Mouse (Mus musculus) ES-E14 (cell line): ENCODE results near the gene Msh3. TPM values are rescaled to one million over a fixed set of nuclear protein-coding genes. Genes with fewer than 3 reads are reported as not detected.

Experiments used
- DNase-seq: peaks from one replicate; pipeline ENCODE4 v3.0.0-alpha.2; 2013; ENCODE audit warnings: low read depth, low spot score
- H3K27ac ChIP-seq: 2 replicates; pipeline ENCODE4 v1.5.1; 2012; ENCODE audit warnings: low read depth, mild to moderate bottlenecking, low read length, moderate library complexity, mixed read lengths; ENCODE audit not compliant: poor library complexity, insufficient read depth, severe bottlenecking
- H3K36me3 ChIP-seq: 2 replicates; pipeline ENCODE4 v1.6.1; 2012; ENCODE audit warnings: mild to moderate bottlenecking, low read length, moderate library complexity, mixed read lengths; ENCODE audit not compliant: control insufficient read depth, poor library complexity, insufficient read depth, severe bottlenecking
- H3K4me1 ChIP-seq, 2 experiments: fragments of 150-350 bp in 1 of 2; sonication (generic) in 1 of 2; 2 replicates each; pipeline ENCODE4 v1.6.1; 2012; ENCODE audit warnings: low read length in 2 of 2, mild to moderate bottlenecking in 1 of 2, mixed read lengths in 1 of 2; ENCODE audit not compliant: control insufficient read depth in 2 of 2, insufficient read depth in 2 of 2, poor library complexity in 1 of 2
- H3K4me3 ChIP-seq, 2 experiments: fragments of 150-350 bp in 1 of 2; sonication (generic) in 1 of 2; 2 replicates each; pipeline ENCODE4 v1.5.1; 2012; ENCODE audit warnings: low read length in 2 of 2, low read depth in 1 of 2, mild to moderate bottlenecking in 1 of 2, mixed read lengths in 1 of 2; ENCODE audit not compliant: insufficient read depth in 1 of 2, poor library complexity in 1 of 2, severe bottlenecking in 1 of 2
- H3K9ac ChIP-seq: 2 replicates; pipeline ENCODE4 v1.6.1; 2012; ENCODE audit warnings: low read depth, mild to moderate bottlenecking, low read length, mixed read lengths; ENCODE audit not compliant: poor library complexity, insufficient read depth, severe bottlenecking
- H3K9me3 ChIP-seq: fragments of 150-350 bp; sonication (generic); 2 replicates; pipeline ENCODE4 v1.6.1; 2012; ENCODE audit warnings: low read depth, mild to moderate bottlenecking, low read length; ENCODE audit not compliant: control insufficient read depth, insufficient read depth
- CHD2 ChIP-seq: IDR thresholded peaks from 2 replicates; pipeline ENCODE4 v1.6.1; 2014; ENCODE audit warnings: mild to moderate bottlenecking, low read depth, low read length, inconsistent platforms
- HCFC1 ChIP-seq: IDR thresholded peaks from 2 replicates; pipeline ENCODE4 v1.6.1; 2012; ENCODE audit warnings: low read length, inconsistent platforms, borderline replicate concordance; ENCODE audit not compliant: insufficient read depth
- MAFK ChIP-seq: IDR thresholded peaks from 2 replicates; pipeline ENCODE4 v1.6.1; 2014; ENCODE audit warnings: mild to moderate bottlenecking, low read depth, low read length, inconsistent platforms; ENCODE audit not compliant: insufficient read depth
- ZC3H11A ChIP-seq: IDR thresholded peaks from 2 replicates; pipeline ENCODE4 v1.6.1; 2012; ENCODE audit warnings: low read depth, mild to moderate bottlenecking, inconsistent platforms, low read length, borderline replicate concordance
- ZNF384 ChIP-seq: IDR thresholded peaks from 2 replicates; pipeline ENCODE4 v1.6.1; 2012; ENCODE audit warnings: low read depth, low read length, inconsistent platforms
- in situ Hi-C, 2 experiments: fragments of 600-800 bp; cut with MboI; formaldehyde crosslinking; loops; one replicate each; pipeline ENCODE4 v1.15.1; 2025; ENCODE audit warnings: low sequenced_read_pairs in 2 of 2, inconsistent platforms in 1 of 2; ENCODE audit not compliant: unreplicated experiment in 2 of 2
- total RNA-seq: library from RNA; depleted of rRNA; stranded (reverse); fragments of 300-350 nt; gene quantifications from 2 replicates; pipeline ENCODE4 v1.2.3, GENCODE M21; 2012

Msh3 gene
- total RNA-seq, 1 experiment = 33.0 TPM

GRCm38 (mm10) chr13:92351100-92351499 lies 3.7 kb downstream of the Msh3 start:
- Histone ChIP-seq H3K4me1 (peaks cover 0 to under 1% of the 10 kb centered on the region in 2 experiments; a peak in 1 of 4 replicates), H3K36me3 (no peaks in the 10 kb centered on the region; the same call in none of the 2 replicates), H3K4me3 (no peak overlapping the region), H3K9me3 (no peaks in the 10 kb centered on the region), H3K27ac (no peak overlapping the region), H3K9ac (no peak overlapping the region)
- TF ChIP-seq HCFC1 (no peak), ZC3H11A (no peak), CHD2 (no peak), ZNF384 (no peak), MAFK (no peak)
- in situ Hi-C loops = no loop called here
- DNase-seq = no peak

DNA sequence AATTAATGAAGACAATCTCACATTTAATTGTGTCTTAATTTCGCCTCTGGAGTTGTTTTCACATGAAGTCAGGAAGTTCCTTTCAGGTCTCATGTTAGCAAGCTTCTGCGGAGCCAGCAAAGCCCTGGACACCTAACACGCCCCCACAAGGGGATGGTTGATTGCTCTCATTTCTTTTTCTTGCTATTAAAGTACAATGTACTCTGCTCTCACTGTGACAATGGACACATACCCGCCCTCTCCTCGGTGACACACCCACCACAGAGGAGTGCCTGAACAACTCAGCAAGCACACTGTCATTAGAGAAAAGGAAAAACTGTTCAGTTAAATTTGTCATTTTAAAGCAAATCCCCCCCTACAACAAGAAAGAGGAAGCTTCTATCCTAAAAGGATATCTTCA lies 8.5 kb downstream of the Msh3 start:
- in situ Hi-C loops = no loop called here
- Histone ChIP-seq H3K4me3 (no peak overlapping the region), H3K9me3 (no peaks in the 10 kb centered on the region), H3K27ac (no peak overlapping the region), H3K36me3 (peaks cover 12% of the 10 kb centered on the region), H3K9ac (no peak overlapping the region), H3K4me1 (no peaks in the 10 kb centered on the region)
- TF ChIP-seq CHD2 = no peak
- no peak for TF ChIP-seq MAFK
- no peak for TF ChIP-seq HCFC1
- no peak for TF ChIP-seq ZNF384
- no peak for TF ChIP-seq ZC3H11A
- no peak for DNase-seq

DNA sequence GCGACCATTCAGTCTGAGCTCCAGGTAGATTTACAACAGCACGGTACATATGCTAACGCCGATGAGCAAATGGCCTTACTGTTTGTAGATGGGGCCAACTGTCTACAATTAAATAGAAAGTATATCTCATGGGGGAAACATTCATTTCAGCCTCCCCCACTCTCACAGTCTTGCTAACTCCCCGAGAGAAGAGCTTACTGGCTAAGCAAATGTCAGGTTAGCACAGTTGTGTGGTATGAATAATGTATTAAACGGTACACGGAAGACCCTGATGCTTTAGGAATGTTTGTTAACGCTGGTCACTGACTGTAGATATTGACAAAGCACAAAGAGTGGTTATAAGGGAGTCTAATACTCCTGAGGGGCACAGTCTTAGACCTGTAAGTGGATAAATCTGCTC lies 10.8 kb downstream of the Msh3 start:
- H3K4me1 ChIP-seq = no peaks in the 10 kb centered on the region
- no peak overlapping the region for H3K9ac ChIP-seq
- peaks cover 17% of the 10 kb centered on the region for H3K36me3 ChIP-seq
- TF ChIP-seq CHD2 (no peak), MAFK (no peak), ZC3H11A (no peak), ZNF384 (no peak), HCFC1 (no peak)
- H3K27ac ChIP-seq = no peak overlapping the region
- in situ Hi-C loops = no loop called here
- no peak for DNase-seq
- no peak overlapping the region for H3K4me3 ChIP-seq
- no peaks in the 10 kb centered on the region for H3K9me3 ChIP-seq

- peaks cover 0 to 2% of the 10 kb centered on the region in 2 experiments; a peak in 1 of 4 replicates for H3K4me1 ChIP-seq
- DNase-seq = no peak
- no peaks in the 10 kb centered on the region for H3K9me3 ChIP-seq
- no peak overlapping the region for H3K9ac ChIP-seq
- in situ Hi-C loops = no loop called here
- no peak overlapping the region for H3K27ac ChIP-seq
- H3K36me3 ChIP-seq = peaks cover 23% of the 10 kb centered on the region
- H3K4me3 ChIP-seq = no peak overlapping the region
- TF ChIP-seq MAFK (no peak), ZC3H11A (no peak), CHD2 (no peak), HCFC1 (no peak), ZNF384 (no peak)
Measured at GRCm38 (mm10) chr13:92339787-92340186, 15.0 kb downstream of the Msh3 start.

DNA sequence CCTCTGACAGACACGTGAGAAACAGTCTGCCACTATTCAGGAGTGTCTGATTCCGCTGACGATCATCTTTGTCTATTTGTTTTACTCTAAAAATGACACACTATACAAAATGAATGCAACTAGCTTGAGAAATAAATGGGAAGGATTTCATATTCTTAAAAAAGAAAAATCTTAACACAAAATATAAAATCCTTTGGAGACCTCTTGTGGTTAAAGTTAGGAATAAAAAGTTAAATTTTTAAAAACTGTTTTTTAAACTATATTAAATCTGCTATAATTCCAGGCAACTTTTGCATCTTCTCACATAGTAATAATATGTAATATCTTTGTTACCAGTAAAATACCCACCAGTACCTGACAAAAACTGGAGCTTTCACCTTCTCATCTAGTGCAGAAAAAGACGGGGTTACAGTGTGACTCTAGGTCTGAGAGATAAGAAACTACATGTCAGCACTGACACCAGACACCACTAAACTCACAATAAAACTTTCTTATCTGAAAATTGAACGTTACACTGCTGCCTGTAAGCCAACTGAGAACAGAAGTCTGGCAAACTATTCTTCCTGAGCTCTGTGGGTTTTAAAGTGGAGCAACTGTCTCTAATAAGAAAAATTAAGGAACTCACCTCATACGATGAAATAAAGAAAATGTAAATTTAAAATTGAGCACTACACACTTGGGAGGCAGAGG lies 16.9 kb downstream of the Msh3 start:
- H3K4me3 ChIP-seq = no peak overlapping the region
- TF ChIP-seq ZC3H11A = no peak
- no peak for TF ChIP-seq HCFC1
- no peak for TF ChIP-seq CHD2
- TF ChIP-seq MAFK = no peak
- TF ChIP-seq ZNF384 = no peak
- no peak for DNase-seq
- H3K36me3 ChIP-seq = peaks cover 20% of the 10 kb centered on the region
- H3K27ac ChIP-seq = no peak overlapping the region
- in situ Hi-C loops = no loop called here
- no peaks in the 10 kb centered on the region for H3K9me3 ChIP-seq
- H3K9ac ChIP-seq = no peak overlapping the region
- H3K4me1 ChIP-seq = peaks cover 0 to 7% of the 10 kb centered on the region in 2 experiments; a peak in 1 of 4 replicates
